Mouse (Mus musculus) kidney, embryonic 16.5 days (tissue): Measurements from ENCODE around the gene Rnf19b. TPM values are rescaled to one million over a fixed set of nuclear protein-coding genes. Genes with fewer than 3 reads are reported as not detected.

Experiments
- polyA plus RNA-seq: library from polyadenylated mRNA; unstranded; fragments of >200 nt; fragmentation: Nextera tagmentation; extraction: Ambion mirVana; gene quantifications from 2 replicates; pipeline ENCODE4 v1.2.1, GENCODE M21; 2015

Gene Rnf19b
- polyA plus RNA-seq, 1 experiment from 2014 or later = 6.4 TPM

Other genes starting within 250 kb of the Rnf19b start
- 6.4 and 7.2 TPM in 2 replicates for gene Trim62, start 174.7 kb upstream of the Rnf19b start, polyA plus RNA-seq
- gene Azin2, start 95.8 kb upstream of the Rnf19b start, polyA plus RNA-seq = 21.7 and 26.3 TPM in 2 replicates
- gene Ak2, start 66.3 kb upstream of the Rnf19b start, polyA plus RNA-seq = 226 and 238 TPM in 2 replicates
- 11.5 and 14.5 TPM in 2 replicates for gene Tmem54, start 47.3 kb downstream of the Rnf19b start, polyA plus RNA-seq
- gene Hpca, start 63.8 kb downstream of the Rnf19b start, polyA plus RNA-seq = 1.6 and 2.2 TPM in 2 replicates
- 3.0 and 3.4 TPM in 2 replicates for gene Fndc5, start 78.7 kb downstream of the Rnf19b start, polyA plus RNA-seq
- gene S100pbp, start 131.5 kb downstream of the Rnf19b start, polyA plus RNA-seq = 23.2 and 25.6 TPM in 2 replicates
- gene Yars, start 131.5 kb downstream of the Rnf19b start, polyA plus RNA-seq = 85.0 and 89.6 TPM in 2 replicates
- 9.3 and 10.4 TPM in 2 replicates for gene C77080, start 203.1 kb downstream of the Rnf19b start, polyA plus RNA-seq
- 1.2 and 1.3 TPM in 2 replicates for gene Sync, start 229.3 kb downstream of the Rnf19b start, polyA plus RNA-seq